Mouse (Mus musculus): Measurements from ENCODE around the gene Lcp2.
"Not testable (repeated sequence)": the region's sequence is repeated elsewhere in the genome, so short reads cannot be mapped to it uniquely, and the experiment has no call there.

The Lcp2 gene

GRCm38 (mm10) chr11:34112781-34113380 is 66.2 kb downstream of the Lcp2 start:
- H3K36me3 ChIP-seq (ENCODE audit: insufficient read depth, low read length): no peaks in the 10 kb centered on the region
- no peaks in the 10 kb centered on the region for H3K9me3 ChIP-seq (ENCODE audit: low read length)
- H3K4me3 ChIP-seq (replicated peaks; ENCODE audit: low read length): no peak overlapping the region
- no peak for TF ChIP-seq POU5F1 (IDR thresholded peaks at IDR 0.05; ENCODE audit: borderline replicate concordance, low read length)
- no peak for TF ChIP-seq NANOG (IDR thresholded peaks at IDR 0.05; ENCODE audit: borderline replicate concordance, low read length)
- no peak for TF ChIP-seq CTCF (conservative IDR thresholded peaks at IDR 0.05; ENCODE audit: low read length)
- peaks cover 41% of the 10 kb centered on the region for H3K4me1 ChIP-seq (replicated peaks; ENCODE audit: low read depth, low read length)
- H3K27me3 ChIP-seq (ENCODE audit: insufficient read depth, low read length): 0 out of 2 replicates have a peak, but pooled peaks cover 2% of the 10 kb centered on the region

GRCm38 (mm10) chr11:34113760-34114159 is 67.0 kb downstream of the Lcp2 start:
- Histone ChIP-seq H3K9me3 (ENCODE audit: low read length) (no peaks in the 10 kb centered on the region), H3K27me3 (ENCODE audit: insufficient read depth, low read length) (0 out of 2 replicates have a peak, but pooled peaks cover 3% of the 10 kb centered on the region), H3K4me3 (replicated peaks; ENCODE audit: low read length) (no peak overlapping the region), H3K4me1 (replicated peaks; ENCODE audit: low read depth, low read length) (peaks cover 41% of the 10 kb centered on the region), H3K36me3 (ENCODE audit: insufficient read depth, low read length) (no peaks in the 10 kb centered on the region)
- TF ChIP-seq NANOG (IDR thresholded peaks at IDR 0.05; ENCODE audit: borderline replicate concordance, low read length) (no peak), POU5F1 (IDR thresholded peaks at IDR 0.05; ENCODE audit: borderline replicate concordance, low read length) (no peak), CTCF (conservative IDR thresholded peaks at IDR 0.05; ENCODE audit: low read length) (no peak)

- H3K36me3 ChIP-seq (ENCODE audit: insufficient read depth, low read length): no peaks in the 10 kb centered on the region
- TF ChIP-seq CTCF (conservative IDR thresholded peaks at IDR 0.05; ENCODE audit: low read length) (no peak), POU5F1 (IDR thresholded peaks at IDR 0.05; ENCODE audit: borderline replicate concordance, low read length) (no peak), NANOG (IDR thresholded peaks at IDR 0.05; ENCODE audit: borderline replicate concordance, low read length) (no peak)
- H3K4me3 ChIP-seq (replicated peaks; ENCODE audit: low read length): no peak overlapping the region
- H3K9me3 ChIP-seq (ENCODE audit: low read length): no peaks in the 10 kb centered on the region
- peaks cover 26% of the 10 kb centered on the region for H3K4me1 ChIP-seq (replicated peaks; ENCODE audit: low read depth, low read length)
- H3K27me3 ChIP-seq (ENCODE audit: insufficient read depth, low read length): 0 out of 2 replicates have a peak, but pooled peaks cover 3% of the 10 kb centered on the region
Observed at GRCm38 (mm10) chr11:34116572-34117135, 69.9 kb downstream of the Lcp2 start.

GRCm38 (mm10) chr11:34117581-34117980 is 70.9 kb downstream of the Lcp2 start:
- TF ChIP-seq CTCF (conservative IDR thresholded peaks at IDR 0.05; ENCODE audit: low read length) (no peak), POU5F1 (IDR thresholded peaks at IDR 0.05; ENCODE audit: borderline replicate concordance, low read length) (no peak), NANOG (IDR thresholded peaks at IDR 0.05; ENCODE audit: borderline replicate concordance, low read length) (no peak)
- peaks cover 17% of the 10 kb centered on the region for H3K4me1 ChIP-seq (replicated peaks; ENCODE audit: low read depth, low read length)
- no peaks in the 10 kb centered on the region for H3K36me3 ChIP-seq (ENCODE audit: insufficient read depth, low read length)
- H3K4me3 ChIP-seq (replicated peaks; ENCODE audit: low read length): no peak overlapping the region
- no peaks in the 10 kb centered on the region for H3K9me3 ChIP-seq (ENCODE audit: low read length)
- H3K27me3 ChIP-seq (ENCODE audit: insufficient read depth, low read length): 0 out of 2 replicates have a peak, but pooled peaks cover 9% of the 10 kb centered on the region

GRCm38 (mm10) chr11:34118319-34118718 is 71.6 kb downstream of the Lcp2 start:
- Histone ChIP-seq H3K27me3 (ENCODE audit: insufficient read depth, low read length) (0 out of 2 replicates have a peak, but pooled peaks cover 9% of the 10 kb centered on the region), H3K9me3 (ENCODE audit: low read length) (no peaks in the 10 kb centered on the region), H3K4me1 (replicated peaks; ENCODE audit: low read depth, low read length) (peaks cover 10% of the 10 kb centered on the region), H3K4me3 (replicated peaks; ENCODE audit: low read length) (no peak overlapping the region), H3K36me3 (ENCODE audit: insufficient read depth, low read length) (no peaks in the 10 kb centered on the region)
- no peak for TF ChIP-seq CTCF (conservative IDR thresholded peaks at IDR 0.05; ENCODE audit: low read length)
- no peak for TF ChIP-seq POU5F1 (IDR thresholded peaks at IDR 0.05; ENCODE audit: borderline replicate concordance, low read length)
- no peak for TF ChIP-seq NANOG (IDR thresholded peaks at IDR 0.05; ENCODE audit: borderline replicate concordance, low read length)

- Histone ChIP-seq H3K4me1 (replicated peaks; ENCODE audit: low read depth, low read length) (no peaks in the 10 kb centered on the region), H3K9me3 (ENCODE audit: low read length) (no peaks in the 10 kb centered on the region), H3K27me3 (ENCODE audit: insufficient read depth, low read length) (peaks cover 21% of the 10 kb centered on the region), H3K4me3 (replicated peaks; ENCODE audit: low read length) (no peak overlapping the region), H3K36me3 (ENCODE audit: insufficient read depth, low read length) (no peaks in the 10 kb centered on the region)
- peak; percentile 75 for TF ChIP-seq CTCF (conservative IDR thresholded peaks at IDR 0.05; ENCODE audit: low read length)
- TF ChIP-seq POU5F1 (IDR thresholded peaks at IDR 0.05; ENCODE audit: borderline replicate concordance, low read length): no peak
- TF ChIP-seq NANOG (IDR thresholded peaks at IDR 0.05; ENCODE audit: borderline replicate concordance, low read length): no peak
Observed at GRCm38 (mm10) chr11:34123147-34123546, 76.4 kb downstream of the Lcp2 start.

- TF ChIP-seq NANOG (IDR thresholded peaks at IDR 0.05; ENCODE audit: borderline replicate concordance, low read length): no peak
- TF ChIP-seq POU5F1 (IDR thresholded peaks at IDR 0.05; ENCODE audit: borderline replicate concordance, low read length): no peak
- TF ChIP-seq CTCF (conservative IDR thresholded peaks at IDR 0.05; ENCODE audit: low read length): no peak
- Histone ChIP-seq H3K9me3 (ENCODE audit: low read length) (no peaks in the 10 kb centered on the region), H3K4me3 (replicated peaks; ENCODE audit: low read length) (no peak overlapping the region), H3K36me3 (ENCODE audit: insufficient read depth, low read length) (no peaks in the 10 kb centered on the region), H3K27me3 (ENCODE audit: insufficient read depth, low read length) (peaks cover 21% of the 10 kb centered on the region), H3K4me1 (replicated peaks; ENCODE audit: low read depth, low read length) (no peaks in the 10 kb centered on the region)
Observed at GRCm38 (mm10) chr11:34124852-34125251, 78.1 kb downstream of the Lcp2 start.

GRCm38 (mm10) chr11:34125727-34126126 is 79.0 kb downstream of the Lcp2 start:
- H3K36me3 ChIP-seq (ENCODE audit: insufficient read depth, low read length); H3K9me3 ChIP-seq (ENCODE audit: low read length); H3K4me3 ChIP-seq (replicated peaks; ENCODE audit: low read length); H3K4me1 ChIP-seq (replicated peaks; ENCODE audit: low read depth, low read length): not testable (repeated sequence)
- H3K27me3 ChIP-seq (ENCODE audit: insufficient read depth, low read length): peaks cover 21% of the 10 kb centered on the region

- H3K9me3 ChIP-seq (ENCODE audit: low read length): no peaks in the 10 kb centered on the region
- no peak overlapping the region for H3K4me3 ChIP-seq (replicated peaks; ENCODE audit: low read length)
- peaks cover 14% of the 10 kb centered on the region for H3K27me3 ChIP-seq (ENCODE audit: insufficient read depth, low read length)
- no peaks in the 10 kb centered on the region for H3K4me1 ChIP-seq (replicated peaks; ENCODE audit: low read depth, low read length)
- TF ChIP-seq CTCF (conservative IDR thresholded peaks at IDR 0.05; ENCODE audit: low read length) (no peak), NANOG (IDR thresholded peaks at IDR 0.05; ENCODE audit: borderline replicate concordance, low read length) (no peak), POU5F1 (IDR thresholded peaks at IDR 0.05; ENCODE audit: borderline replicate concordance, low read length) (no peak)
- no peaks in the 10 kb centered on the region for H3K36me3 ChIP-seq (ENCODE audit: insufficient read depth, low read length)
Observed at GRCm38 (mm10) chr11:34128412-34128811, 81.7 kb downstream of the Lcp2 start.
